In the genomic region with DNA sequence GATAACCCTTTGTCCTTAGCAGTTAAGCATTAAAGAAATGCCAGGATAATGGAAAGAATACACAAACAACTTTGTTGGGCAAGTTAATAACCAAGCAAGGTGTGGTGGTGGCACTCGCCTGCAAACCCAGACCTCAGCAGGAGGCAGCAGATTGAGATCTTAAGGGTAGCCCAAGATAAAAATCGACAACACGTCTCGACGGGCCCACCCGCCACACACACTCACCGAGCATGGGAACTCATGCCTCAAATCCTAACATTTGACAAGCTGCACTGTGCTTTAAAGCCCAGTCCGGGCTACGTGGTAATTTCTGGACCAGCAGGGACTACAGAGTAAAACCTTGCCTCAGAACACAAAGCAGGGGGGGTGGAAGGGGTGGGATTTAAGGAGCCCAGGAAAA, we compare ENCODE assay signal across 28 mouse cellular contexts. TPM values are rescaled to one million over a fixed set of nuclear protein-coding genes. Genes with fewer than 3 reads are reported as not detected.
DNase-seq lines count a peak whose midpoint lies in the region; ATAC-seq and TF ChIP-seq lines count a peak whose summit lies in the region.
"Had no signal": no experiment of that assay in that cellular context is flagged by ENCODE, and none has a peak within 500 bp of the region (broad histone marks: within the 10 kb centered on the region; RNA-seq: fewer than 3 reads in every experiment).

No protein-coding gene starts in this region.

- H3K79me3 ChIP-seq in C2C12 (ENCODE audit: low read depth): peaks cover 20% of the 10 kb centered on the region

- no peak overlapping the region for H3K4me2 ChIP-seq in neural tube, embryonic 15.5 days
- no peak overlapping the region for H3K4me2 ChIP-seq in midbrain, embryonic 14.5 days (ENCODE audit: low read length)
- no peak overlapping the region for H3K4me2 ChIP-seq in liver, postnatal 0 days (ENCODE audit: low read depth, low read length)
- H3K4me2 ChIP-seq: embryonic facial prominence, embryonic 15.5 days; forebrain, embryonic 13.5 days; heart, embryonic 12.5 days; hindbrain, embryonic 13.5 days; limb, embryonic 13.5 days; liver, embryonic 11.5 days; midbrain, embryonic 15.5 days; neural tube, embryonic 12.5 days had no signal

- peaks cover 92% of the 10 kb centered on the region for H3K4me1 ChIP-seq in megakaryocyte, embryonic 14.5 days
- H3K4me1 ChIP-seq in ES-E14 (ENCODE audit: control insufficient read depth in 2 of 2, insufficient read depth in 2 of 2, low read length in 2 of 2, poor library complexity in 1 of 2): peaks cover 0 to 4% of the 10 kb centered on the region in 2 experiments; a peak in 2 of 4 replicates
- peaks cover 21% of the 10 kb centered on the region for H3K4me1 ChIP-seq in neural tube, embryonic 15.5 days
- no peaks in the 10 kb centered on the region for H3K4me1 ChIP-seq in midbrain, embryonic 14.5 days (ENCODE audit: control insufficient read depth, insufficient read depth, low read length)
- peaks cover 14% of the 10 kb centered on the region for H3K4me1 ChIP-seq in liver, postnatal 0 days (ENCODE audit: insufficient read depth)
- H3K4me1 ChIP-seq: embryonic facial prominence, embryonic 15.5 days; midbrain, embryonic 15.5 days had no signal

- H3K9ac ChIP-seq in ES-E14 (ENCODE audit: insufficient read depth, low read depth, low read length, poor library complexity, severe bottlenecking): peak overlapping the region; percentile 66; the same call in 1 of the 2 replicates
- H3K9ac ChIP-seq in neural tube, embryonic 15.5 days (replicated peaks): no peak overlapping the region
- no peak overlapping the region for H3K9ac ChIP-seq in midbrain, embryonic 14.5 days (replicated peaks; ENCODE audit: low read length)
- H3K9ac ChIP-seq in liver, postnatal 0 days (replicated peaks): no peak overlapping the region
- H3K9ac ChIP-seq: embryonic facial prominence, embryonic 15.5 days; forebrain, embryonic 13.5 days; heart, embryonic 12.5 days; hindbrain, embryonic 13.5 days; limb, embryonic 13.5 days; midbrain, embryonic 15.5 days; neural tube, embryonic 12.5 days had no signal

- ATAC-seq in megakaryocyte, adult 5-6 weeks (ENCODE audit: poor library complexity, severe bottlenecking): no peak
- peak; percentile 26 for ATAC-seq in neural tube, embryonic 15.5 days (ENCODE audit: low FRiP score)
- ATAC-seq in midbrain, embryonic 14.5 days (ENCODE audit: low FRiP score, low TSS enrichment): no peak
- ATAC-seq in liver, postnatal 0 days: no peak
- ATAC-seq: forebrain, embryonic 13.5 days; intestine, postnatal 0 days; midbrain, embryonic 15.5 days had no signal

- DNase-seq in ES-E14 (ENCODE audit: low read depth, low spot score): no peak
- no peak for DNase-seq in midbrain, embryonic 14.5 days
- no peak for DNase-seq in liver, postnatal 0 days
- DNase-seq: adrenal gland, postnatal 14 days; B cell, adult 2 months; cerebellum, adult 11 months; cerebellum, adult 9-11 months; gastrocnemius, postnatal 36 days; heart, adult 2 months; heart, postnatal 4 days; kidney, adult 9 months; kidney, postnatal 10 days; lung, postnatal 36 days; retina, postnatal 1 day had no signal

- H3K79me2 ChIP-seq in C2C12 (ENCODE audit: control insufficient read depth, insufficient read depth): peaks cover 83% of the 10 kb centered on the region

- no peak for TF ChIP-seq EP300 in liver, postnatal 0 days (IDR thresholded peaks at IDR 0.05; ENCODE audit: low read depth)

- H3K27me3 ChIP-seq in megakaryocyte, embryonic 14.5 days (replicated peaks): no peaks in the 10 kb centered on the region
- H3K27me3 ChIP-seq in C2C12 (ENCODE audit: control insufficient read depth, insufficient read depth, insufficient read length): no peaks in the 10 kb centered on the region
- H3K27me3 ChIP-seq in neural tube, embryonic 15.5 days (replicated peaks): no peaks in the 10 kb centered on the region
- H3K27me3 ChIP-seq in midbrain, embryonic 14.5 days (ENCODE audit: control insufficient read depth, insufficient read depth, low read length): no peaks in the 10 kb centered on the region
- no peaks in the 10 kb centered on the region for H3K27me3 ChIP-seq in liver, postnatal 0 days (ENCODE audit: insufficient read depth, low read length)
- H3K27me3 ChIP-seq: embryonic facial prominence, embryonic 15.5 days; forebrain, embryonic 13.5 days; heart, embryonic 12.5 days; hindbrain, embryonic 13.5 days; limb, embryonic 13.5 days; midbrain, embryonic 15.5 days; neural tube, embryonic 12.5 days had no signal

- H3K36me3 ChIP-seq in megakaryocyte, embryonic 14.5 days (replicated peaks; ENCODE audit: low read length): peaks cover 9% of the 10 kb centered on the region
- no peaks in the 10 kb centered on the region for H3K36me3 ChIP-seq in C2C12 (ENCODE audit: control insufficient read depth, insufficient read depth)
- H3K36me3 ChIP-seq in ES-E14 (ENCODE audit: control insufficient read depth, insufficient read depth, low read length, poor library complexity, severe bottlenecking): no peaks in the 10 kb centered on the region
- H3K36me3 ChIP-seq in neural tube, embryonic 15.5 days: no peaks in the 10 kb centered on the region
- no peaks in the 10 kb centered on the region for H3K36me3 ChIP-seq in midbrain, embryonic 14.5 days (ENCODE audit: control insufficient read depth, insufficient read depth, low read length)
- H3K36me3 ChIP-seq in liver, postnatal 0 days (replicated peaks; ENCODE audit: insufficient read depth, low read length): no peaks in the 10 kb centered on the region
- H3K36me3 ChIP-seq: embryonic facial prominence, embryonic 10.5 days; embryonic facial prominence, embryonic 15.5 days; heart, embryonic 12.5 days; hindbrain, embryonic 13.5 days; limb, embryonic 13.5 days; midbrain, embryonic 15.5 days; neural tube, embryonic 12.5 days had no signal

- no peak overlapping the region; the same call in 1 of the 2 replicates for H3K27ac ChIP-seq in ES-E14 (ENCODE audit: insufficient read depth, low read depth, low read length, poor library complexity, severe bottlenecking)
- H3K27ac ChIP-seq in neural tube, embryonic 15.5 days (replicated peaks): peak overlapping the region; percentile 51
- no peak overlapping the region for H3K27ac ChIP-seq in midbrain, embryonic 14.5 days (replicated peaks; ENCODE audit: low read depth, low read length)
- no peak overlapping the region for H3K27ac ChIP-seq in liver, postnatal 0 days (ENCODE audit: low read depth)
- H3K27ac ChIP-seq: embryonic facial prominence, embryonic 10.5 days; embryonic facial prominence, embryonic 15.5 days; forebrain, embryonic 13.5 days; heart, adult 2 months; hindbrain, embryonic 13.5 days; limb, embryonic 13.5 days; midbrain, embryonic 15.5 days; neural tube, embryonic 12.5 days had no signal

- TF ChIP-seq CTCF in C2C12 (IDR thresholded peaks at IDR 0.05; ENCODE audit: control insufficient read depth, insufficient read depth, insufficient read length): no peak
- no peak for TF ChIP-seq CTCF in liver, postnatal 0 days (IDR thresholded peaks at IDR 0.05; ENCODE audit: low read depth)

- H3K9me3 ChIP-seq in megakaryocyte, embryonic 14.5 days: no peaks in the 10 kb centered on the region
- no peaks in the 10 kb centered on the region for H3K9me3 ChIP-seq in ES-E14 (ENCODE audit: control insufficient read depth, insufficient read depth, low read depth, low read length)
- H3K9me3 ChIP-seq in neural tube, embryonic 15.5 days (replicated peaks): no peaks in the 10 kb centered on the region
- no peaks in the 10 kb centered on the region for H3K9me3 ChIP-seq in midbrain, embryonic 14.5 days (ENCODE audit: control insufficient read depth, low read length)
- H3K9me3 ChIP-seq in liver, postnatal 0 days (ENCODE audit: low read length): no peaks in the 10 kb centered on the region
- H3K9me3 ChIP-seq: embryonic facial prominence, embryonic 10.5 days; embryonic facial prominence, embryonic 15.5 days; forebrain, embryonic 13.5 days; heart, embryonic 12.5 days; hindbrain, embryonic 13.5 days; limb, embryonic 13.5 days; midbrain, embryonic 15.5 days; neural tube, embryonic 12.5 days had no signal

- peak overlapping the region; percentile 76 for H3ac ChIP-seq in C2C12 (ENCODE audit: control insufficient read depth, insufficient read length, low read depth)

- H3K4me3 ChIP-seq in megakaryocyte, embryonic 14.5 days (replicated peaks): peak overlapping the region; percentile 18
- peak overlapping the region; percentile 23 for H3K4me3 ChIP-seq in C2C12 (ENCODE audit: insufficient read depth, poor library complexity, severe bottlenecking)
- peak overlapping the region in 1 of 2 experiments; percentile 18; a peak in 1 of 4 replicates for H3K4me3 ChIP-seq in ES-E14 (ENCODE audit: insufficient read depth in 1 of 2, low read depth in 1 of 2, low read length in 2 of 2, poor library complexity in 1 of 2, severe bottlenecking in 1 of 2)
- H3K4me3 ChIP-seq in neural tube, embryonic 15.5 days (replicated peaks): no peak overlapping the region
- H3K4me3 ChIP-seq in midbrain, embryonic 14.5 days (replicated peaks; ENCODE audit: low read depth, low read length): no peak overlapping the region
- H3K4me3 ChIP-seq in liver, postnatal 0 days (ENCODE audit: low read depth, low read length): no peak overlapping the region
- H3K4me3 ChIP-seq: embryonic facial prominence, embryonic 10.5 days; embryonic facial prominence, embryonic 15.5 days; forebrain, embryonic 13.5 days; heart, adult 2 months; heart, embryonic 12.5 days; hindbrain, embryonic 13.5 days; limb, embryonic 13.5 days; midbrain, embryonic 15.5 days; neural tube, embryonic 12.5 days had no signal

- WGBS in neural tube, embryonic 15.5 days: 82% methylated on average over 9 of the region's 9 CpGs
- WGBS in midbrain, embryonic 14.5 days: 84% methylated on average over 9 of the region's 9 CpGs
- WGBS in liver, postnatal 0 days (ENCODE audit: insufficient replicate concordance): 68% methylated on average over 9 of the region's 9 CpGs

- in situ Hi-C loops in ES-E14 (cut with MboI; ENCODE audit: low sequenced_read_pairs in 2 of 2, unreplicated experiment in 2 of 2): no loop called here

TF ChIP-seq in C2C12, 6 proteins besides CTCF, POLR2A, EP300 and RAD21 (continues in another document):
- TF ChIP-seq CEBPB (IDR thresholded peaks at IDR 0.05; ENCODE audit: low read depth) (no peak), FOSL1 (IDR thresholded peaks at IDR 0.05; ENCODE audit: insufficient read depth, low read length, poor library complexity, severe bottlenecking) (no peak)

TF ChIP-seq in ES-E14, 5 proteins besides CTCF, POLR2A, EP300 and RAD21:
- no peak for TF ChIP-seq ZC3H11A (IDR thresholded peaks at IDR 0.05; ENCODE audit: borderline replicate concordance, low read depth, low read length)
- TF ChIP-seq CHD2 (IDR thresholded peaks at IDR 0.05; ENCODE audit: low read depth, low read length): no peak
- no peak for TF ChIP-seq HCFC1 (IDR thresholded peaks at IDR 0.05; ENCODE audit: borderline replicate concordance, insufficient read depth, low read length)

RNA-seq across cellular contexts. Expression of a gene that starts 22.2 kb away (rescaled TPM):
- polyA plus RNA-seq in megakaryocyte, embryonic 14.5 days (2012; ENCODE audit: insufficient read depth, low replicate concordance): 6.1 and 23.0 TPM in 2 replicates
- total RNA-seq in megakaryocyte, adult 5-6 weeks (2015): 4.8 and 5.1 TPM in 2 replicates
- 5.8 and 9.1 TPM in 2 replicates for total RNA-seq in megakaryocyte, adult 5-6 weeks (2017)
- polyA plus RNA-seq in C2C12 (2012; fragmentation: generic; extraction: Trizol): 6.1 TPM
- 2.6 and 3.8 TPM in 2 replicates for total RNA-seq in ES-E14 (2012; rRNA removed)
- polyA plus RNA-seq in neural tube, embryonic 15.5 days (2015; fragmentation: Nextera tagmentation; extraction: Ambion mirVana): 0.70 and 2.6 TPM in 2 replicates
- 0.18 and 0.64 TPM in 2 replicates for polyA plus RNA-seq in midbrain, embryonic 14.5 days (2014; fragmentation: Nextera tagmentation; extraction: Ambion mirVana)
- polyA plus RNA-seq in liver, postnatal 0 days (2015; fragmentation: Nextera tagmentation; extraction: Ambion mirVana): 1.8 and 1.9 TPM in 2 replicates

Comparison
In these comparisons a context has a peak if more than half of its experiments do, and no peak if none do; other contexts are left out.
1. H3K4me3 ChIP-seq: peak in megakaryocyte, embryonic 14.5 days (single experiment) and C2C12 (single experiment); none in neural tube, embryonic 15.5 days (single experiment), midbrain, embryonic 14.5 days (single experiment) and liver, postnatal 0 days (single experiment).